Mouse (Mus musculus) thymus, adult 2 months (tissue): ENCODE results near the gene Slc16a8. TPM values are rescaled to one million over a fixed set of nuclear protein-coding genes. Genes with fewer than 3 reads are reported as not detected.

Experiments used
- DNase-seq: peaks from one replicate; pipeline ENCODE4 v3.0.0; 2021
- H3K27ac ChIP-seq: fragments of 200-500 bp; 2 replicates; pipeline ENCODE4 v1.5.1; 2012; ENCODE audit warnings: low read length, control low read depth; ENCODE audit not compliant: control insufficient read depth, insufficient read depth
- H3K27me3 ChIP-seq: fragments of 200-500 bp; 2 replicates; pipeline ENCODE4 v1.6.1; 2012; ENCODE audit warnings: mild to moderate bottlenecking, low read length, moderate library complexity, mixed read lengths; ENCODE audit not compliant: control insufficient read depth, insufficient read depth
- H3K36me3 ChIP-seq: fragments of 200-500 bp; 2 replicates; pipeline ENCODE4 v1.6.1; 2012; ENCODE audit warnings: mild to moderate bottlenecking, low read length, moderate library complexity; ENCODE audit not compliant: control insufficient read depth, insufficient read depth
- H3K4me1 ChIP-seq: fragments of 200-500 bp; replicated peaks from 2 replicates; pipeline ENCODE4 v1.6.1; 2012; ENCODE audit warnings: low read length; ENCODE audit not compliant: control insufficient read depth, insufficient read depth
- H3K4me3 ChIP-seq: fragments of 200-500 bp; 2 replicates; pipeline ENCODE4 v1.5.1; 2012; ENCODE audit warnings: mild to moderate bottlenecking, low read length, control low read depth, moderate library complexity; ENCODE audit not compliant: control insufficient read depth, insufficient read depth
- CTCF ChIP-seq: fragments of 200-500 bp; IDR thresholded peaks from 2 replicates; pipeline ENCODE4 v1.5.1; 2012; ENCODE audit warnings: mild to moderate bottlenecking, control low read depth, low read length, moderate library complexity, borderline replicate concordance; ENCODE audit not compliant: control insufficient read depth, poor library complexity, insufficient read depth; ENCODE audit errors: extremely low read depth
- POLR2A ChIP-seq: fragments of 200-500 bp; IDR thresholded peaks from 2 replicates; pipeline ENCODE4 v1.6.1; 2012; ENCODE audit warnings: mild to moderate bottlenecking, low read length, control low read depth, moderate library complexity; ENCODE audit not compliant: control insufficient read depth, poor library complexity, insufficient read depth; ENCODE audit errors: extremely low read depth
- WGBS: fragments of 180-500 bp; shearing (Covaris S2); methylation state at CpG from one replicate; pipeline ENCODE4 v1.1.7; 2018; 5-methylcytosine and 5-hydroxymethylcytosine counted together
- polyA plus RNA-seq: library from polyadenylated mRNA; depleted of rRNA; stranded (reverse); fragments of >200 nt; gene quantifications from 2 replicates; pipeline ENCODE4 v1.2.3, GENCODE M21; 2012

Gene Slc16a8
- polyA plus RNA-seq, 1 experiment, result 0.15 TPM

DNA sequence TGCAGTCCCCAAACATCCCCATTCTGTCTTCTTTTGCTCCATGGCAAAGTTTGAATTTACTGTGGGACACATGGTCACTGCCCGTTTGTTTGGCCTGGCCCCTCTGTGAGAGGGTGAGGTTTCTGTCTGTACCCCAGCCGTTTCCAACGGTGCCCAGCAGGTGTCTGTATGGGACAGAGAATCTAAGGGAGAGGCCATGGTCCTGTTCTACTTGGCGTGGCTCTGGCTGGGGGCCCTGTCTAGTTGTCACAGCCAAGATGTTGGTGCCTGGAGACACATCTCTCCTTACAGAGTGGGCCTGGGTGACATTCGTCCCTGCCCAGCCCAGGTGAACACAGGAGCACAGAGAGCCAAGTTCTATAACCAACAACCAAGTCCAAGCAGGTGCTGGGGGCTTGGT, 26.3 kb upstream of the Slc16a8 start:
- no peak overlapping the region for H3K4me3 ChIP-seq
- DNase-seq, result no peak
- no peaks in the 10 kb centered on the region for H3K36me3 ChIP-seq
- H3K27me3 ChIP-seq, result no peaks in the 10 kb centered on the region
- H3K4me1 ChIP-seq, result peaks cover 12% of the 10 kb centered on the region
- WGBS, result 68% methylated on average over 5 of the region's 5 CpGs
- peak overlapping the region; percentile 12; the same call in 1 of the 2 replicates for H3K27ac ChIP-seq
- no peak for TF ChIP-seq POLR2A
- peak; percentile 29; the same call in 1 of the 2 replicates for TF ChIP-seq CTCF

DNA sequence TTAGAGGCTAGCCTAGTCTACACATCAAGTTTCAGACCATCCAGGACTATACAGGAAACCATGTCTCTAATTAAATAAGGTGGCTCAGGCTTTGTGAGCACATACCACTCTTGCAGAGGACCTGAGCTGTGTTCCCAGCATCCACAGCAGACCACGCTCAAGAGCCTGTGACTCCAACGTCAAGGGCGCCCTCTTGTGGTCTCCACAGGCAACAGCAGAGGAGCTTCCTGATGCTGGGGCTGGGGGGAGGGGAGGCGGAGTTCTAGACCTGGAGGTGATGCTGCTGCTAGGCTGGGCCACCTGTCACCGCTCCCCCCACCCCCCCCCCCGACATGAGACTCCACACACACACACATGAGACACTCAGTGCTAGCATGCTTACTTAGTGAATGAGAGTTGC, 25.6 kb upstream of the Slc16a8 start:
- no peak overlapping the region for H3K27ac ChIP-seq
- peaks cover 12% of the 10 kb centered on the region for H3K4me1 ChIP-seq
- peak; percentile 87; the same call in 1 of the 2 replicates for TF ChIP-seq CTCF
- no peak for TF ChIP-seq POLR2A
- no peaks in the 10 kb centered on the region for H3K36me3 ChIP-seq
- H3K4me3 ChIP-seq, result no peak overlapping the region
- no peaks in the 10 kb centered on the region for H3K27me3 ChIP-seq
- peak; percentile 60 for DNase-seq
- WGBS, result 60% methylated on average over 6 of the region's 6 CpGs

DNA sequence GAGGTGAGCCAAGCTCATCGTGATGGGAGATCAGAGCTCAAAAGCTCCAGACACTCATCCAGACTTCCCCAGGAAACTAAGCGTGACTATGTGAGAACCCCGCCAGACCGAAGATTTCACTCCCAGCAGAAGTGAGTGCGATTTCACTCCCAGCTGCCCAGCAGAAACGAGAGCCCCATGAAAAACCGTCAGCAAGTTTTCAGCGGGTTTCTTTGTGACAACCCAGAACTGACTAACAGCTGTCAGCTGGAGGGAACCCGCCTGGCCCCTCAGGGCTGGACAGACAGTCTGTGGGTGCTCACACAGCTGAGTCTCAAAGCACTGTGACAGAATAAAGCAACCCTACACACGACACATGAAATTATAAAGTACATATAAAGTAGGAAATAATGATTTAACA, 23.2 kb upstream of the Slc16a8 start:
- Histone ChIP-seq H3K4me3 (no peak overlapping the region), H3K36me3 (no peaks in the 10 kb centered on the region), H3K4me1 (peaks cover 12% of the 10 kb centered on the region), H3K27ac (no peak overlapping the region), H3K27me3 (no peaks in the 10 kb centered on the region)
- DNase-seq, result no peak
- TF ChIP-seq CTCF (no peak), POLR2A (no peak)
- WGBS, result 75% methylated on average over 10 of the region's 10 CpGs

DNA sequence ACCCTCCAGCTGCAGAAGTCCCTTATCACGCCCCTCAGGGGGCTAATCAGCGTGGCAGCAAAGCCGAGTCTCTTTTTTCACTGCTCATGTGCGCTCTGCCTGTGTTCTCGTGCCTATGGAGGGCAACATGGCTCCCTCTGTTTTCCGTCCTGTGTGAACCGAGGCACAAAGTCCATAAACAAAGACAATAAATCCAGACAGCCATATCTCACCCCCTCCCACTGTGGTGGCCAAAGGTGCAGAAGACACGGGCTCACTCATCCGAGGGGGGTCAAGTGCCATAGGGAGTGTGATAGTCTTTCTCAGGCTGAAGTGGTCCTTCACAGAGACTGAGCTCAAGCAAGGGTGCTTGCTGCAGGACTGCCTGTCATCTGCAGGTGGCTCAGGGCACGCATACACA, 18.5 kb upstream of the Slc16a8 start:
- no peak for TF ChIP-seq POLR2A
- no peak for TF ChIP-seq CTCF
- H3K27ac ChIP-seq, result no peak overlapping the region
- 95% methylated on average over 10 of the region's 10 CpGs for WGBS
- no peaks in the 10 kb centered on the region for H3K27me3 ChIP-seq
- peaks cover 10% of the 10 kb centered on the region for H3K4me1 ChIP-seq
- no peaks in the 10 kb centered on the region for H3K36me3 ChIP-seq
- H3K4me3 ChIP-seq, result no peak overlapping the region
- no peak for DNase-seq

DNA sequence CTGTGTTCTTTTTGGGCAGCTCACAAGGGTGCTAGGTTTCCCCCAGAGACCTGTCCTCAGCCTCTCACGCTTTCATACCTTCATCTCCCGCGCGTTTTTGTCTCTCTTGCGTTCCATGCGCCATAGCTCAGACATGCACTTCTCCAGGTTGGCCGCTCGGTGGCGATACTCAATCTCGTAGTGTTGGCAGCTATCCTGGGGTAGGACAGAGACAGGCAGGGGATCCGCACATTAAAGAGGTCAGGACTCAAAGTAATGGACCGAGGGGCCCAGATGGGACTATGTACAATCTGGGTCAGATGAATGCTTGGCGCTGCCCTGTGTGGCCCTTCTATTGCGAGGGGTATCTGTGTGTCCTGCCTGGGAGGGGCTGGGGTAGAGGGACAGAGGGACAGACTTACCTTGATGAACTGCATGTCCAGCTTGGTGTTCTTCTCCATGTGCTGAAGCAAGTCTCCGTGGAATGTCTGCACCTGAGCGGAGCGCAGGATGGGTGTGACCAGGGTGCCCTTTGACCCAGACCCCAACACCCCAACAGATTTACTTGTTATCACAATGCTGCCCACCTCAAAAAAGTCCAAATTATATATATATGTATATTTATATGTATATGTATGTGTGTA, 16.7 kb upstream of the Slc16a8 start:
- H3K27me3 ChIP-seq, result no peaks in the 10 kb centered on the region
- peak overlapping the region; percentile 44 for H3K4me3 ChIP-seq
- H3K27ac ChIP-seq, result peak overlapping the region; percentile 82; the same call in 1 of the 2 replicates
- TF ChIP-seq CTCF (peak; percentile 89), POLR2A (0 out of 2 replicates have a peak, but pooled peaks have one; percentile 28)
- WGBS, result 20% methylated on average over 17 of the region's 17 CpGs
- DNase-seq, result peak; percentile 66
- peaks cover 10% of the 10 kb centered on the region for H3K4me1 ChIP-seq
- no peaks in the 10 kb centered on the region for H3K36me3 ChIP-seq

DNA sequence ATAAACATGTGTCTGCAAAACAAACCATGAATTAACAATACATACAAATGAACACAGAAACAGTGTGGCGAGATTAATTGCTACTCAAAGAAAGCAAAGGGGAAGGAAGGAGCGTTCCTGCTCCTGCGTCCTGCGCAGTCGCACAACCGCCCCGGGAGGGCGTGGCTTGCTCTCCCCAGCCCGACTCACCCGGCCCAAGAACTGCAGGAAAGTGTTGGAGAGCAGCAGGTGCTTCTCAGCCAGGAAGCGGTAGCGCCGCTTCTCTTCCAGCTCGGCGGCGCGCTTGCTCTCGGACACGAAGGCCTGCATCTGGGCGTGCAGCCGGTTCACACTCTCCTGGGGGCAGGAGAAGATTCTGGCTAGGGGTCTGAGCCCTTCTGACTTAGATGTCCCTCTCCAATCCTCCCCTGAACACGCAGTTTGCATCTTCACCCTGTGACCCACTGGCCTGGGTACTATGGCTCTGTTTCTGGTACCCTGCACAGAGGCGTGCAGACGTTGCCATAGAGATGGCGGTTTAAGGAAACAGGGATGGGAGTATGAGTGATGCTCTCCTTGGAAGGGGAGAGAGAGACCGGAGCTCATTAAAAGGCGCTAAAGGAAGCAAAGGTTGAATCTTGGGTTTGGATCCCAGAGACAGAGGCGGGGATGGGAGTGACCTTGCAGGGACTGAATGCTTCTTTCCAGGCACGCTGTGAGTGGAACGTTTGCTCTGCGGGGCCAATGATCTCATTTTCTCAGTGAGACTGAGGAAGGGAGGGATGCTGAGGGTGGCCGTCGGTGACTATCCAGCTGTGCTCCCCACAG, 16.0 kb upstream of the Slc16a8 start:
- 2% methylated on average over 33 of the region's 33 CpGs for WGBS
- TF ChIP-seq CTCF (peak; percentile 50; the same call in 1 of the 2 replicates), POLR2A (peak; percentile 95)
- Histone ChIP-seq H3K27ac (peak overlapping the region; percentile 82), H3K4me3 (peak overlapping the region; percentile 44), H3K4me1 (peaks cover 15% of the 10 kb centered on the region), H3K27me3 (no peaks in the 10 kb centered on the region), H3K36me3 (no peaks in the 10 kb centered on the region)
- DNase-seq, result peak; percentile 92
